Mouse (Mus musculus) MEL (cell line): ENCODE measurements around the gene Zdhhc25. TPM values are rescaled to one million over a fixed set of nuclear protein-coding genes. Genes with fewer than 3 reads are reported as not detected.

Experiments used
- DNase-seq: peaks from one replicate; pipeline ENCODE4 v3.0.0; 2011; ENCODE audit warnings: low read depth, low spot score
- H3K27ac ChIP-seq: 2 replicates; pipeline ENCODE4 v1.5.1; 2012; ENCODE audit warnings: low read depth, mild to moderate bottlenecking, control low read depth, low read length, moderate library complexity; ENCODE audit not compliant: control insufficient read depth
- H3K27me3 ChIP-seq, 2 experiments: fragments of 150-350 bp in 1 of 2; sonication (generic) in 1 of 2; 2 replicates each; pipeline ENCODE4 v1.6.1; 2012; ENCODE audit warnings: low read length in 2 of 2, mild to moderate bottlenecking in 2 of 2, improper control_type of control experiment in 1 of 2, moderate library complexity in 1 of 2; ENCODE audit not compliant: insufficient read depth in 2 of 2, control insufficient read depth in 1 of 2
- H3K36me3 ChIP-seq, 2 experiments: 2 replicates each; pipeline ENCODE4 v1.6.1; 2012 to 2014; ENCODE audit warnings: low read length in 2 of 2, improper control_type of control experiment in 1 of 2, inconsistent platforms in 1 of 2, mild to moderate bottlenecking in 1 of 2; ENCODE audit not compliant: insufficient read depth in 2 of 2, control insufficient read depth in 1 of 2
- H3K4me1 ChIP-seq, 2 experiments: fragments of 150-350 bp in 1 of 2; sonication (generic) in 1 of 2; 2 replicates each; pipeline ENCODE4 v1.6.1; 2012; ENCODE audit warnings: low read length in 2 of 2, improper control_type of control experiment in 1 of 2, mild to moderate bottlenecking in 1 of 2; ENCODE audit not compliant: insufficient read depth in 2 of 2, control insufficient read depth in 1 of 2
- H3K4me3 ChIP-seq, 2 experiments: fragments of 150-350 bp in 1 of 2; sonication (generic) in 1 of 2; 2 replicates each; pipeline ENCODE4 v1.5.1; 2012; ENCODE audit warnings: low read depth in 2 of 2, low read length in 2 of 2, mild to moderate bottlenecking in 2 of 2, moderate library complexity in 2 of 2, control low read depth in 1 of 2, improper control_type of control experiment in 1 of 2; ENCODE audit not compliant: control insufficient read depth in 1 of 2, insufficient read depth in 1 of 2
- H3K79me2 ChIP-seq: 2 replicates; pipeline ENCODE4 v1.6.1; 2012; ENCODE audit warnings: mild to moderate bottlenecking, low read length, moderate library complexity; ENCODE audit not compliant: control insufficient read depth, poor library complexity, insufficient read depth
- H3K9ac ChIP-seq: 2 replicates; pipeline ENCODE4 v1.6.1; 2012; ENCODE audit warnings: low read depth, mild to moderate bottlenecking, control low read depth, low read length, moderate library complexity; ENCODE audit not compliant: control insufficient read depth, poor library complexity, severe bottlenecking
- H3K9me3 ChIP-seq: fragments of 150-350 bp; sonication (generic); replicated peaks from 2 replicates; pipeline ENCODE4 v1.6.1; 2012; ENCODE audit warnings: mild to moderate bottlenecking, low read length, improper control_type of control experiment, moderate library complexity; ENCODE audit not compliant: insufficient read depth
- BHLHE40 ChIP-seq: IDR thresholded peaks from 2 replicates; pipeline ENCODE4 v1.6.1; 2012; ENCODE audit warnings: low read depth, mild to moderate bottlenecking, inconsistent platforms, low read length, improper control_type of control experiment, borderline replicate concordance
- CHD1 ChIP-seq: IDR thresholded peaks from 2 replicates; pipeline ENCODE4 v1.6.1; 2012; ENCODE audit warnings: low read depth, mild to moderate bottlenecking, inconsistent platforms, low read length, improper control_type of control experiment
- CHD2 ChIP-seq: IDR thresholded peaks from 2 replicates; pipeline ENCODE4 v1.6.1; 2011; ENCODE audit warnings: low read length, improper control_type of control experiment
- E2F4 ChIP-seq: IDR thresholded peaks from 2 replicates; pipeline ENCODE4 v1.6.1; 2011; ENCODE audit warnings: low read depth, low read length, improper control_type of control experiment, borderline replicate concordance
- ELF1 ChIP-seq: IDR thresholded peaks from 2 replicates; pipeline ENCODE4 v1.6.1; 2014; ENCODE audit warnings: low read depth, mild to moderate bottlenecking, inconsistent platforms, low read length, improper control_type of control experiment, moderate library complexity
- ETS1 ChIP-seq: IDR thresholded peaks from 2 replicates; pipeline ENCODE4 v1.6.1; 2012; ENCODE audit warnings: low read depth, mild to moderate bottlenecking, inconsistent platforms, low read length, improper control_type of control experiment, moderate library complexity
- GABPA ChIP-seq: IDR thresholded peaks from 2 replicates; pipeline ENCODE4 v1.6.1; 2012; ENCODE audit warnings: low read depth, mild to moderate bottlenecking, inconsistent platforms, low read length, improper control_type of control experiment, moderate library complexity
- GATA1 ChIP-seq: IDR thresholded peaks from 2 replicates; pipeline ENCODE4 v1.6.1; 2011; ENCODE audit warnings: low read depth, low read length, improper control_type of control experiment
- HCFC1 ChIP-seq: IDR thresholded peaks from 2 replicates; pipeline ENCODE4 v1.6.1; 2012; ENCODE audit warnings: low read depth, mild to moderate bottlenecking, inconsistent platforms, low read length, improper control_type of control experiment, moderate library complexity
- JUND ChIP-seq: IDR thresholded peaks from 2 replicates; pipeline ENCODE4 v1.6.1; 2011; ENCODE audit warnings: low read depth, mild to moderate bottlenecking, improper control_type of control experiment, low read length
- KAT2A ChIP-seq: conservative IDR thresholded peaks from 2 replicates; pipeline ENCODE4 v1.6.1; 2012; ENCODE audit warnings: low read depth, low read length, improper control_type of control experiment, inconsistent platforms
- MAFK ChIP-seq: IDR thresholded peaks from 2 replicates; pipeline ENCODE4 v1.6.1; 2011; ENCODE audit warnings: low read depth, mild to moderate bottlenecking, low read length, improper control_type of control experiment, borderline replicate concordance
- MAX ChIP-seq: IDR thresholded peaks from 2 replicates; pipeline ENCODE4 v1.6.1; 2011; ENCODE audit warnings: low read length, improper control_type of control experiment
- MEF2A ChIP-seq: IDR thresholded peaks from 2 replicates; pipeline ENCODE4 v1.6.1; 2014; ENCODE audit warnings: low read depth, mild to moderate bottlenecking, inconsistent platforms, low read length, improper control_type of control experiment; ENCODE audit not compliant: poor library complexity, insufficient replicate concordance, severe bottlenecking; ENCODE audit errors: extremely low read depth
- MXI1 ChIP-seq: IDR thresholded peaks from 2 replicates; pipeline ENCODE4 v1.6.1; 2011; ENCODE audit warnings: mild to moderate bottlenecking, low read depth, low read length, improper control_type of control experiment
- MYC ChIP-seq: IDR thresholded peaks from 2 replicates; pipeline ENCODE4 v1.6.1; 2011; ENCODE audit warnings: low read depth, mild to moderate bottlenecking, low read length, improper control_type of control experiment, moderate library complexity
- NRF1 ChIP-seq: IDR thresholded peaks from 2 replicates; pipeline ENCODE4 v1.6.1; 2014; ENCODE audit warnings: low read depth, mild to moderate bottlenecking, inconsistent platforms, low read length, improper control_type of control experiment, moderate library complexity; ENCODE audit not compliant: poor library complexity, insufficient read depth, severe bottlenecking
- POLR2A ChIP-seq, 2 experiments: IDR thresholded peaks; 2 replicates each; pipeline ENCODE4 v1.6.1; 2011 to 2012; ENCODE audit warnings: low read length in 2 of 2, mild to moderate bottlenecking in 2 of 2, control low read depth in 1 of 2, improper control_type of control experiment in 1 of 2, low read depth in 1 of 2, moderate library complexity in 1 of 2; ENCODE audit not compliant: control insufficient read depth in 1 of 2, insufficient read depth in 1 of 2, poor library complexity in 1 of 2
- POLR2AphosphoS5 ChIP-seq: IDR thresholded peaks from 2 replicates; pipeline ENCODE4 v1.6.1; 2012; ENCODE audit warnings: low read depth, borderline replicate concordance, mild to moderate bottlenecking, inconsistent platforms, low read length, moderate library complexity, mixed read lengths
- RAD21 ChIP-seq: IDR thresholded peaks from 2 replicates; pipeline ENCODE4 v1.6.1; 2011; ENCODE audit warnings: mild to moderate bottlenecking, low read depth, low read length, improper control_type of control experiment
- TAL1 ChIP-seq: IDR thresholded peaks from 2 replicates; pipeline ENCODE4 v1.6.1; 2012; ENCODE audit warnings: mild to moderate bottlenecking, inconsistent platforms, low read length, moderate library complexity, mixed read lengths
- TBP ChIP-seq: IDR thresholded peaks from 2 replicates; pipeline ENCODE4 v1.8.0; 2011; ENCODE audit warnings: low read depth, low read length, improper control_type of control experiment
- TCF12 ChIP-seq: IDR thresholded peaks from 2 replicates; pipeline ENCODE4 v1.6.1; 2014; ENCODE audit warnings: low read depth, mild to moderate bottlenecking, inconsistent platforms, low read length, improper control_type of control experiment, moderate library complexity
- UBTF ChIP-seq: IDR thresholded peaks from 2 replicates; pipeline ENCODE4 v1.6.1; 2012; ENCODE audit warnings: low read depth, mild to moderate bottlenecking, inconsistent platforms, low read length, improper control_type of control experiment, moderate library complexity, borderline replicate concordance; ENCODE audit not compliant: insufficient read depth
- USF2 ChIP-seq, 2 experiments: IDR thresholded peaks; 2 replicates each; pipeline ENCODE4 v1.6.1; 2011 to 2012; ENCODE audit warnings: improper control_type of control experiment in 2 of 2, low read length in 2 of 2, borderline replicate concordance in 1 of 2, inconsistent platforms in 1 of 2, low read depth in 1 of 2, mild to moderate bottlenecking in 1 of 2; ENCODE audit not compliant: insufficient read depth in 1 of 2
- ZC3H11A ChIP-seq: IDR thresholded peaks from 2 replicates; pipeline ENCODE4 v1.6.1; 2012; ENCODE audit warnings: low read depth, mild to moderate bottlenecking, inconsistent platforms, low read length, improper control_type of control experiment
- polyA plus RNA-seq, 2 experiments: library from polyadenylated mRNA; stranded (reverse) in 1 of 2; unstranded in 1 of 2; fragments of >175 nt in 1 of 2; fragments of >200 nt in 1 of 2; gene quantifications; 2 replicates each; pipeline versions ENCODE4 v1.2.1 to v1.2.4; 2012; ENCODE audit warnings: low replicate concordance in 2 of 2, low read depth in 1 of 2; ENCODE audit not compliant: insufficient read length in 2 of 2, insufficient read depth in 1 of 2, missing spikeins in 1 of 2
- total RNA-seq: library from RNA; depleted of rRNA; stranded (reverse); fragments of 300-350 nt; gene quantifications from 2 replicates; pipeline ENCODE4 v1.2.3, GENCODE M21; 2012

The Zdhhc25 gene
- total and polyA plus RNA-seq, 3 experiments, result not detected

- H3K36me3 ChIP-seq, result no peaks in the 10 kb centered on the region
- H3K27ac ChIP-seq, result no peak overlapping the region
- no peak overlapping the region for H3K9ac ChIP-seq
- no peak for TF ChIP-seq BHLHE40
- no peak for TF ChIP-seq TBP
- no peak for TF ChIP-seq MEF2A
- TF ChIP-seq POLR2A (IDR thresholded peaks at IDR 0.05; ENCODE audit: control insufficient read depth in 1 of 2, insufficient read depth in 1 of 2, low read depth in 1 of 2, low read length in 2 of 2, poor library complexity in 1 of 2), result no peak
- TF ChIP-seq USF2 (IDR thresholded peaks at IDR 0.05; ENCODE audit: borderline replicate concordance in 1 of 2, insufficient read depth in 1 of 2, low read depth in 1 of 2, low read length in 2 of 2), result no peak
- no peaks in the 10 kb centered on the region for H3K27me3 ChIP-seq
- no peaks in the 10 kb centered on the region for H3K9me3 ChIP-seq
- H3K4me3 ChIP-seq, result no peak overlapping the region
- no peak for DNase-seq
- H3K79me2 ChIP-seq, result no peaks in the 10 kb centered on the region
- no peaks in the 10 kb centered on the region for H3K4me1 ChIP-seq
Observed at GRCm38 (mm10) chr15:88565307-88565706, 34.8 kb upstream of the Zdhhc25 start.

GRCm38 (mm10) chr15:88565806-88566205 is 34.3 kb upstream of the Zdhhc25 start:
- Histone ChIP-seq H3K9ac (no peak overlapping the region), H3K27me3 (no peaks in the 10 kb centered on the region), H3K79me2 (no peaks in the 10 kb centered on the region), H3K4me3 (no peak overlapping the region), H3K36me3 (no peaks in the 10 kb centered on the region), H3K4me1 (no peaks in the 10 kb centered on the region), H3K9me3 (no peaks in the 10 kb centered on the region), H3K27ac (no peak overlapping the region)
- DNase-seq, result no peak
- no peak for TF ChIP-seq MXI1
- TF ChIP-seq MEF2A, result no peak
- no peak for TF ChIP-seq KAT2A
- TF ChIP-seq E2F4, result no peak
- TF ChIP-seq MYC, result no peak
- no peak for TF ChIP-seq TBP
- no peak for TF ChIP-seq MAFK
- no peak for TF ChIP-seq ETS1
- TF ChIP-seq CHD1, result no peak
- no peak for TF ChIP-seq CHD2
- TF ChIP-seq GABPA, result no peak
- no peak for TF ChIP-seq TAL1
- TF ChIP-seq BHLHE40, result no peak

DNA sequence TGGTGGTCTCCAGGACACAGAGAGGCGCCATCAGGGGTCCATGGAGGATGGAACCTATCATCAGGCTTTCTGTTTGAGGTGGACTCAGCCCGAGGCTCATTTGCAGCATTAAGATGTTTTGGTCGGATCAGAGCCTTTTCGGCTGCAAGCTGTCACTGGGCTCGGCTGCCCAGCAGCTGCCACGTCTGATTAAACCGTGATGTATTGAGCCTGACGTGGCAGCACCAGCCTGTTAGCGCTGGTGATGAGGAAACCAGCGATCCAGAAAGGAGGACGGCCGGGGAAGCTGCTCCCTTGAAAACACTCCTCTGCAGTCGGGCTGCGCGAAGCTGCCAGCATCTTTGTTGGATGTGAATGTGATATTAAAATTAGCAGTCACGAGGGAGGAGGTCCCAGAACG is 29.4 kb upstream of the Zdhhc25 start:
- Histone ChIP-seq H3K27me3 (no peaks in the 10 kb centered on the region), H3K79me2 (no peaks in the 10 kb centered on the region), H3K4me1 (no peaks in the 10 kb centered on the region), H3K36me3 (no peaks in the 10 kb centered on the region), H3K4me3 (no peak overlapping the region), H3K27ac (no peak overlapping the region), H3K9ac (no peak overlapping the region), H3K9me3 (no peaks in the 10 kb centered on the region)
- DNase-seq, result no peak
- no peak for TF ChIP-seq RAD21
- no peak for TF ChIP-seq TAL1
- TF ChIP-seq UBTF, result no peak
- TF ChIP-seq GATA1, result no peak
- no peak for TF ChIP-seq MAX
- no peak for TF ChIP-seq NRF1
- no peak for TF ChIP-seq HCFC1
- no peak for TF ChIP-seq ELF1
- TF ChIP-seq POLR2AphosphoS5, result no peak
- no peak for TF ChIP-seq JUND
- no peak for TF ChIP-seq TCF12
- no peak for TF ChIP-seq MXI1
- no peak for TF ChIP-seq POLR2A (IDR thresholded peaks at IDR 0.05; ENCODE audit: control insufficient read depth in 1 of 2, insufficient read depth in 1 of 2, low read depth in 1 of 2, low read length in 2 of 2, poor library complexity in 1 of 2)
- no peak for TF ChIP-seq ZC3H11A
